Mouse (Mus musculus): Measurements from ENCODE around the gene Nfix.

The Nfix gene

GRCm38 (mm10) chr8:84782680-84783079, 17.5 kb downstream of the Nfix start:
- no peak for DNase-seq (ENCODE audit: extremely low spot score, low read depth, low spot score)

GRCm38 (mm10) chr8:84781686-84782505, 18.2 kb downstream of the Nfix start:
- no peak for DNase-seq (ENCODE audit: extremely low spot score, low read depth, low spot score)

GRCm38 (mm10) chr8:84780949-84781680, 19.0 kb downstream of the Nfix start:
- DNase-seq (ENCODE audit: extremely low spot score, low read depth, low spot score) = no peak

- no peak for DNase-seq (ENCODE audit: extremely low spot score, low read depth, low spot score)
Measured at GRCm38 (mm10) chr8:84780225-84780555, 20.0 kb downstream of the Nfix start.

GRCm38 (mm10) chr8:84779519-84780224, 20.5 kb downstream of the Nfix start:
- no peak for DNase-seq (ENCODE audit: extremely low spot score, low read depth, low spot score)

- DNase-seq (ENCODE audit: extremely low spot score, low read depth, low spot score) = no peak
Measured at GRCm38 (mm10) chr8:84778638-84779380, 21.3 kb downstream of the Nfix start.

- DNase-seq (ENCODE audit: extremely low spot score, low read depth, low spot score) = no peak
Measured at GRCm38 (mm10) chr8:84777899-84778637, 22.1 kb downstream of the Nfix start.

GRCm38 (mm10) chr8:84776569-84776968, 23.6 kb downstream of the Nfix start:
- no peak for DNase-seq (ENCODE audit: extremely low spot score, low read depth, low spot score)

GRCm38 (mm10) chr8:84775621-84776113, 24.5 kb downstream of the Nfix start:
- DNase-seq (ENCODE audit: extremely low spot score, low read depth, low spot score) = no peak

- DNase-seq (ENCODE audit: extremely low spot score, low read depth, low spot score) = no peak
Measured at GRCm38 (mm10) chr8:84775105-84775591, 25.0 kb downstream of the Nfix start.

GRCm38 (mm10) chr8:84774473-84774911, 25.7 kb downstream of the Nfix start:
- no peak for DNase-seq (ENCODE audit: extremely low spot score, low read depth, low spot score)

GRCm38 (mm10) chr8:84773833-84774232, 26.3 kb downstream of the Nfix start:
- DNase-seq (ENCODE audit: extremely low spot score, low read depth, low spot score) = no peak

- DNase-seq (ENCODE audit: extremely low spot score, low read depth, low spot score) = no peak
Measured at GRCm38 (mm10) chr8:84773304-84773703, 26.8 kb downstream of the Nfix start.

- no peak for DNase-seq (ENCODE audit: extremely low spot score, low read depth, low spot score)
Measured at GRCm38 (mm10) chr8:84772628-84773027, 27.5 kb downstream of the Nfix start.

- DNase-seq (ENCODE audit: extremely low spot score, low read depth, low spot score) = no peak
Measured at GRCm38 (mm10) chr8:84771941-84772378, 28.2 kb downstream of the Nfix start.

GRCm38 (mm10) chr8:84771000-84771687, 29.0 kb downstream of the Nfix start:
- DNase-seq (ENCODE audit: extremely low spot score, low read depth, low spot score) = no peak

GRCm38 (mm10) chr8:84770100-84770953, 29.8 kb downstream of the Nfix start:
- no peak for DNase-seq (ENCODE audit: extremely low spot score, low read depth, low spot score)

GRCm38 (mm10) chr8:84769324-84769723, 30.8 kb downstream of the Nfix start:
- no peak for DNase-seq (ENCODE audit: extremely low spot score, low read depth, low spot score)

Measured in hindlimb bud, embryonic 11.5 days (tissue).